Mouse (Mus musculus) forelimb bud, embryonic 11.5 days (tissue): Measurements from ENCODE around the gene Hddc3.
"Not testable (repeated sequence)": the region's sequence is repeated elsewhere in the genome, so short reads cannot be mapped to it uniquely, and the experiment has no call there.

ENCODE experiments used
- DNase-seq: peaks from one replicate; pipeline ENCODE4 v3.0.0-alpha.2; 2012; ENCODE audit warnings: low read depth, low spot score

Hddc3 gene

GRCm38 (mm10) chr7:80342858-80343257 is at the start of gene Hddc3:
TSS of gene Hddc3 (plus strand) at chr7:80343104.
- peak; percentile 99 for DNase-seq

- DNase-seq: peak; percentile 98
These were observed 48.7 kb upstream of the Hddc3 start, which contains the start of gene Prc1 for GRCm38 (mm10) chr7:80294062-80294763. TSS of gene Prc1 (plus strand) at chr7:80294450.

GRCm38 (mm10) chr7:80294764-80295648 is 47.9 kb upstream of the Hddc3 start:
- peak; percentile 24 for DNase-seq

GRCm38 (mm10) chr7:80296462-80296861 is 46.4 kb upstream of the Hddc3 start:
- no peak for DNase-seq

GRCm38 (mm10) chr7:80297041-80297440 is 45.9 kb upstream of the Hddc3 start:
- DNase-seq: no peak

GRCm38 (mm10) chr7:80298754-80299153 is 44.1 kb upstream of the Hddc3 start:
- no peak for DNase-seq

GRCm38 (mm10) chr7:80299568-80299967 is 43.3 kb upstream of the Hddc3 start:
- no peak for DNase-seq

GRCm38 (mm10) chr7:80301522-80301921 is 41.4 kb upstream of the Hddc3 start:
- no peak for DNase-seq

- no peak for DNase-seq
These were observed 35.1 kb upstream of the Hddc3 start for GRCm38 (mm10) chr7:80307766-80308165.

GRCm38 (mm10) chr7:80310771-80311170 is 32.1 kb upstream of the Hddc3 start:
- DNase-seq: no peak

GRCm38 (mm10) chr7:80315733-80316132 is 27.2 kb upstream of the Hddc3 start:
- no peak for DNase-seq

- DNase-seq: no peak
These were observed 25.3 kb upstream of the Hddc3 start for GRCm38 (mm10) chr7:80317439-80318115.

- DNase-seq: no peak
These were observed 24.2 kb upstream of the Hddc3 start for GRCm38 (mm10) chr7:80318670-80319069.

GRCm38 (mm10) chr7:80319846-80320496 is 22.9 kb upstream of the Hddc3 start:
- no peak for DNase-seq

- DNase-seq: no peak
These were observed 19.6 kb upstream of the Hddc3 start for GRCm38 (mm10) chr7:80323336-80323735.

- DNase-seq: peak; percentile 95
These were observed 18.7 kb upstream of the Hddc3 start, which contains the start of gene Rccd1 for GRCm38 (mm10) chr7:80324043-80324815. TSS of gene Rccd1 (minus strand) at chr7:80324454.

- not testable (repeated sequence) for DNase-seq
These were observed 18.1 kb upstream of the Hddc3 start for GRCm38 (mm10) chr7:80324816-80325119.

- DNase-seq: no peak
These were observed 17.5 kb upstream of the Hddc3 start for GRCm38 (mm10) chr7:80325292-80325868.

- no peak for DNase-seq
These were observed 16.8 kb upstream of the Hddc3 start for GRCm38 (mm10) chr7:80326076-80326475.

- DNase-seq: no peak
These were observed 12.6 kb upstream of the Hddc3 start for GRCm38 (mm10) chr7:80330278-80330677.

GRCm38 (mm10) chr7:80331433-80331832 is 11.5 kb upstream of the Hddc3 start:
- no peak for DNase-seq
